Mouse (Mus musculus): ENCODE results near the gene Acta1.

Acta1 gene

DNA sequence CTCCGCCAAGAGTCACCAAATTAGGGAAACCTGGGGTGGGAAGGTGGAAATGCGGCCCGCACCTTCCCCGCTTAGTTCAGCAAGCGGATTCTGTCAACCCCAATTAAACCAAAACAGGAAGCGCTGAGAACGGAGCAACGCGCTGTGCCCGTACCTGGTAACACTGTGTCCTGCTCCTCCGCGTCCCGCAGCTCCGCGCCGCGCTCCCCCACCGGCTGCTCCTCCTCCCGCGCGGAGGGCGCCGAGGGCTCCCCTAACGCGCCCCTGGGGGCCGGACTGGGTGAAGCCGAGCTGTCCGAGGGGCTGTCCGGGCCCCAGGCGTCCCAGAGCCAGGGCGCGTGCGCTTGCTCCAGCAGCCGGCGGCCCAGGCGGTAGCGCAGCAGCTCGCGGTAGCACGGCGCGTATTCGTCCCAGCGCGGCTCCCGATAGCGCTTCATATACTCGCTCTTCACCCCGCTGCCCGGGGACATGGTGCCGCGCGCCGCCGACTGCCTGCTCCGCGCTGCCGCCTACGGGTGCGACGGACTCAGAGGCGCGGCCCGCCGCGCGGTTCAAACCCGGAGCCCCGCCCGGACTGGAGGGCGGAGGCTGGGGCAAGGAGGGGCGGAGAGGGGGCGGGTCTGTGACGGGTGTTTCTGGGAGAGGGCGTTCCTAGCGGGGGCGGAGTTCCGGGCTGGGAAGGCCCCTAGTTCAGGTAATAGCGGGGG lies 35.5 kb downstream of the Acta1 start:
- POLR2A ChIA-PET, result interaction anchor here in 3 of 4 experiments (0.5 to 3.7 kb wide), 22 partner anchors 10 to 513 kb away, joined by 3 to 25 read pairs (median 4); partner anchors contain the start of gene Abcb10 (in 1 of the 3)

DNA sequence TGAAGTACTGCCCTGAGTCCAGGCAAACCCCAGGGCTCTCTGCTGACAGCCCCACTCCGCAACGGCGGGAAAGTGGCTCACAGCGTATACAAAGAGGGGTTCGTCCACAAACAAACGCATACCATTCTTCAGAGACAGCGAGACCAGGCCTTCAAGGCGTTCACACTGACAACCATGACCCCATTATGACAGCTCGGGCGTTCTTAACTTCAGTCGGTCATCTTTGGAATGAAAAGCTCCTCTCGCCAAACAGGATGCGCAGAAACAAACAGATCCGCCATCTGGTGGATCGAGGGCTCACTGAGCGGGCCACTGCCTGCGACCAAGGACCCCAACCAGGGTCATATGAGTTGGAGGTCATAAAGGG lies 36.0 kb downstream of the Acta1 start:
- ChIA-PET POLR2A (interaction anchor here in 3 of 4 experiments (0.5 to 3.7 kb wide), 19 partner anchors 9 to 513 kb away, joined by 3 to 25 read pairs (median 4); partner anchors contain the start of gene Abcb10 (in 1 of the 3)), CTCF (interaction anchor here (0.6 to 1.9 kb wide), 9 partner anchors 12 to 230 kb away, joined by 3 to 14 read pairs (median 3); no protein-coding TSS in a partner anchor)

More for the DNA sequence above, 35.5 kb downstream of the Acta1 start:
- CTCF ChIA-PET, result interaction anchor here (0.6 to 1.9 kb wide), 12 partner anchors 10 to 231 kb away, joined by 3 to 14 read pairs (median 3); no protein-coding TSS in a partner anchor

DNA sequence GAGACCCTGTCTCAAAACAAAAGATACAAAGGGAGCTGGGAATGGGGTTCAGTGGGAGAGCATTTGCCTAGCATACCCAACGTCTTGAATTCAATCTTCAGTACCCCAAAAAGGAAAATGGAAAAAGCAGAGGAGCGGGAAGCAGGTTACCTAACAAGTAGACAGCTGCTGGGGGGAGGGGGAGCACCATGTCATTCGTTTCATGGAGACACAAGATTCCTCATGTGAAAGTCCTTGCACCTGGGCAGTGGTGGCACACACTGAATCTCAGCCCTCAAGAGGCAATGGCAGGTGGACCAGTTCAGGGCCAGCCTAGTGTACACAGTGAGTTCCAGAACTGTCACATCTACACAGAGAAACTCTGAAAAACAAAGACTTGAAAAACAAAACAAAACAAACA lies 37.2 kb downstream of the Acta1 start:
- ChIA-PET POLR2A (interaction anchor here in 2 of 4 experiments (1.1 to 3.7 kb wide), 4 partner anchors 9 to 48 kb away, joined by 3 to 25 read pairs (median 13); no protein-coding TSS in a partner anchor), CTCF (interaction anchor here in 2 of 4 experiments (1.0 to 1.5 kb wide), 2 partner anchors 22 kb away, joined by 3 to 4 read pairs; no protein-coding TSS in a partner anchor)

DNA sequence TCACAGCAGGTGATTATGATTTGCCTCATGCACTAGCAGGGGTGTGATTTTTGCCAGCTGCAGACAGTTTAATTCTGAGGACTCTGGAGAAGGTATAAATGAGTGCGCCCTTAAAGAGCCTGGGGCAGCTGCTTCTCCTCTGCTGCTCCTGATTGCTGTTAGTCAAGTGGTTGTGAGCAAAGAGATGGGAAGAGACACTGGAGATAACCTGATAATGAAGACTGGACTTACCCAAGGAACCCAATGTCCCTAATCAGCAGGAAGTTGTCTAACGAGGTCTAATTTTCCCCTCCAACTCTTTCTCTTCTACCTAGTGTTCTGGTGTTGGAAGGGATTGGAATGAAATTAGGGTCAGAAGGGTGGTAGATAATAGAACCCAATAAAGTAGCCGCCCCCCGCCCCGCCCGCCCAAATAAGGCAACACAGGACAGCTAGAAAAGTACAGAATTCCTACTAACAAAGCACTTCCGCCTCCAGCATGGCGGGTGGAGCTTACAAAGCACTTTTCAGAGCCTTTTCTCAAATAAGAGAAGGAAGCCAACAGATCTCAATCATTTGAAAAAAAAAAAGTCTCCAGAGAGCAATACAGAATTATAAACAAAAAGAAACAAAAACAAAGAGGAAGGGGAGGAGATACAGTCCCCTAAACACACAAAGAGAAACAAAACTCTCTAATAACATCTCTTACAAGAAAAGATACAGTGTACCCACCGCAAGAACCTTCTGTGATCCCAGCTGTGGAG lies 39.6 kb downstream of the Acta1 start:
- POLR2A ChIA-PET, result interaction anchor here in 2 of 4 experiments (0.6 to 2.5 kb wide), 6 partner anchors 8 to 580 kb away, joined by 3 to 7 read pairs (median 4); no protein-coding TSS in a partner anchor
- CTCF ChIA-PET, result interaction anchor here in 2 of 4 experiments (0.6 to 1.2 kb wide), 3 partner anchors 19 to 57 kb away, joined by 3 read pairs; no protein-coding TSS in a partner anchor

DNA sequence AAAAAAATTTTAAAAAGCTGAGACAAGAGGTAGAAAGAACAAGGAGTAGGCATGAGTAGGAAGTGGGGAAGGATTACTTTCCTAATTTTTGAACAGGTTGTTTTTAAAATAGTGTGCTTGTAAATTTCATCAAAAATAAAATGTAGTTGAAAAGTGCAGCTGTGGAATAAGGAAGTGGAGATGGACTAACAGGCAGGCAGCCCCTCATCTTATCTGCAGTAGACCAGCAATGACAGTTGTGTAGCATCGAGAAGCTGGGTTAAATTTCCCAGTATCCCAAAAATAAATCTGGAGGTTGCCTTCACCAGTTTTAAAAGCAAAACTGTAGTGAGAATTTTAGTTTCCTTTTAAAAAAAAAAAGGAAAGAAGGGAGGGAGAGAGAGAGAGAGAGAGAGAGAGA lies 40.3 kb downstream of the Acta1 start:
- POLR2A ChIA-PET, result interaction anchor here in 3 of 4 experiments (0.8 to 2.5 kb wide), 5 partner anchors 10 to 28 kb away, joined by 3 to 7 read pairs (median 3); no protein-coding TSS in a partner anchor
- CTCF ChIA-PET, result interaction anchor here in 1 of 4 experiments (1.2 kb wide), 1 partner anchor 22 kb away, joined by 3 read pairs; no protein-coding TSS in a partner anchor

DNA sequence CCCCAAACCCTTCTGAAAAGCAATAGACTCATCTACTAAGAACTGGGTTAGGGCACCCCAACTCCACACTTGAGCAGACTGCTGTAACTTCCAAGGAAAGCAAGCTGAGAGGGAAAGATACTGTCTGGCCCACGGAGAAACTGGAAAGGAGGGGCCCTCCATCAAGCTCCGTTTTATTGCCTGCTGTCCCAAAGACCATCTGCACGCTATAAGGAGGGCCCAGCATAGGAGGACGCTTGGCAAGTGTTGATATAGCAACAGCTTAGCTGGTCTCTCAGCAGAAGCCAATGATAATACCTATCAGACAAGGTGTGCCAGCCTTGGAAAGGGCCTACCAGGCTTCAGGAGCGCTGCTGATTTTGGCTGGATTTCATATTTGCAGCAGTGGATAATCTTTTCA lies 43.0 kb downstream of the Acta1 start:
- CTCF ChIA-PET, result interaction anchor here in 2 of 4 experiments (0.6 to 1.2 kb wide), 2 partner anchors 19 to 196 kb away, joined by 3 to 7 read pairs; no protein-coding TSS in a partner anchor

DNA sequence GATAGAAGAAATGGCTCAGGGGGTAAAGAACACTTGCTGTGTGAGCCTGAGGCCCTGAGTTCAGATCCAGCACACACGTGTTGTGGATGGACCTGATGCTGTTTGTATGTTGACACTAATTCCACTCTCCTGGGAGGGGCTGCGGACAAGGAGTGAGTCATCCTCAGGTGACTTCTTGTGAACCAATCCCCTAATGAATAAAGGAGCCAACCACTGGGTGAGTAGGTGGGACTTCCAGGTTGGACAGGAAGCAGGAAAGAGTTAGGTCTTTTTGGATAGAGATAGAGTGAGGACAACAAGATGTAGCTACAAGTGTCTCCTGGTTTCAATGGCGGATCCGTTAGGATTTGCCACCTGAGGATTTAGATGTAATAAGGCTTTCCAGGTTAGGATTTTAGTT lies 45.2 kb downstream of the Acta1 start:
- POLR2A ChIA-PET, result interaction anchor here in 3 of 4 experiments (0.6 to 3.7 kb wide), 13 partner anchors 9 to 179 kb away, joined by 3 to 25 read pairs (median 4); partner anchors contain the start of genes Ccsap (in 1 of the 3) and Nup133 (in 1 of the 3)
- CTCF ChIA-PET, result interaction anchor here in 1 of 4 experiments (0.6 to 1.5 kb wide), 2 partner anchors 10 to 26 kb away, joined by 3 to 4 read pairs; partner anchors contain the start of gene Ccsap

More for the DNA sequence above, 43.0 kb downstream of the Acta1 start:
- POLR2A ChIA-PET, result interaction anchor here in 2 of 4 experiments (0.6 to 1.7 kb wide), 5 partner anchors 9 to 518 kb away, joined by 3 to 4 read pairs (median 4); no protein-coding TSS in a partner anchor

DNA sequence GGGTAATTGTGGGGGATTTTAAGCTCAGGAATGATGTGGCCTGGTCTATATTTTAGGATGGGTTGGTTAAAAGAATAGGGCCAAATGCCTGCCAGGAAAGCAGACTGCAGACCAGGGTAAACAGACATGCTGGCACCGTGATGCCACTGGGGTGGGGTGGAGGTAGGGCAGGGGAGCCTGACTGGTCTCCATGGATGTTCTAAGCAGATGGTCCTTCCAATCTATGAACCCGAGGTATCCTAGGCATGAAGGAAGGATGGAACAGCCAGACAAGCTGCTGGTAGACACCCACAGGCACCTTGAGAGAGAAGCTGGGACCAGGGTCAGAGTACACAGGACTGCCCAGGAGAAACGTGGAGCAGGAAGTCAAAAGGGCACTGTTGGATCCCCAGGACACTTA lies 47.0 kb downstream of the Acta1 start:
- POLR2A ChIA-PET, result interaction anchor here (0.6 to 3.7 kb wide), 12 partner anchors 7 to 1714 kb away, joined by 3 to 25 read pairs (median 4); partner anchors contain the start of gene Ccsap (in 1 of the 4)

DNA sequence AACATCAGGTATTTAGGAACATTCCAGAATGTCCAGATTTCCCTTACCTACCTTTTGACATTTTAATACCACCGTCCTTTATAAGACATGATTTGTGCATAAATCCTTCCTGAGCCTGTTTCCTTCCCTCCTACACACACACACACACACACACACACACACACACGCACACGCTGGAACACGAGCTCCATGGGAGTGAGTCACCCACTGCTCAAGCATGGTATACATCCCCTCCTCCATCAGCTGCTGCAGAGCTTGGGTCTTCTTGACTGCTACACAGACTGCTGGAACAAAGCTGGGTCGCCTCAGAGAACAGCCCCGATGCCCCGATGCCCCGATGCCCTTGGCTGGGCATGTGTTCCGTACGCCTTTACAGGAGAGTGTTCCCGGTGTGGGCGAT lies 48.0 kb downstream of the Acta1 start:
- ChIA-PET CTCF (interaction anchor here (0.6 to 3.8 kb wide), 9 partner anchors 11 to 831 kb away, joined by 3 to 20 read pairs (median 4); no protein-coding TSS in a partner anchor), POLR2A (interaction anchor here in 3 of 4 experiments (0.6 to 3.7 kb wide), 11 partner anchors 8 to 379 kb away, joined by 3 to 25 read pairs (median 4); partner anchors contain the start of gene Ccsap (in 1 of the 3))

More for the DNA sequence above, 47.0 kb downstream of the Acta1 start:
- CTCF ChIA-PET, result interaction anchor here in 2 of 4 experiments (0.9 to 3.8 kb wide), 5 partner anchors 12 to 24 kb away, joined by 3 to 20 read pairs (median 7); no protein-coding TSS in a partner anchor

DNA sequence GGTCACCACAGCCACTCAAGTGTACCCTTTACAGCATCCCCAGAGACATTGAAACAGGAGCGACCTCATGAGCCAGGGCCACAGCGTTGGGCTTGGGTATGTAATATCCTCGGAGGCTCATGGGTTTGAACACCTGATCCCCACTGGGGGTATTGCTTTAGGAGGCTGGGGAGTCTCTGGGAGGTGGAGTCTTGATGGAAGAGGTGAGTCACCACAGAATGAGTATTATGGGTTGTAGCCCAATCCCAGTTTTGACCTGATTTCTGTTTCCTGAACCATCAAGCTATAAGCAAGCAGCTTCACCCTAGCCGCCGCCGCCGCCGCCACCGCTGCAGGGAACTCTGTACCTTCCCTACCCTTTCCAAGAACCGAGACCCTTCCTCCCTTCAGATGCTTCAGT lies 48.6 kb downstream of the Acta1 start:
- POLR2A ChIA-PET, result interaction anchor here in 2 of 4 experiments (0.7 to 3.5 kb wide), 10 partner anchors 9 to 60 kb away, joined by 3 to 21 read pairs (median 4); partner anchors contain the start of gene Ccsap (in 1 of the 2)
- CTCF ChIA-PET, result interaction anchor here in 3 of 4 experiments (0.5 to 3.8 kb wide), 7 partner anchors 11 to 831 kb away, joined by 3 to 20 read pairs (median 3); no protein-coding TSS in a partner anchor

DNA sequence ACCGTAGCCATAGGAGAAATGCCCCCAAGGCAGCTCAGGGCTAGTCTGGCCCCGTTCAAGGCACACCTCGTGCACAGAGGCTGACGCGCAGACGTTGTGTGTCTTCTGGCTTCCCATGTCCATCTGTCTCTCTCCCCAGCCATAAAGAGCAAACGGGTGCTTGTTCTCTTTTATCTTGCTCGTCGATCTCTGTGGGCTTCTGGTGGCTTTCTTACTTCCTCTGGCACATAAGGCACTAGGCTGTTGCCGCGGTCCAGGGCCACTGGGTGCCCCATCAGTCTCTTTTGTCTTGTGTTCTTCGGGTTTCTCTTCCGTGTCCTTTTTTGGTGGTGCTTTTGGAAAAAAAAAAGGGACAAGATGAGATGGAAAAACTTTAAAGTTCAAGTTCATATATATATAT lies 49.4 kb downstream of the Acta1 start:
- POLR2A ChIA-PET, result interaction anchor here in 3 of 4 experiments (0.7 to 3.5 kb wide), 7 partner anchors 9 to 59 kb away, joined by 3 to 21 read pairs (median 3); partner anchors contain the start of gene Ccsap (in 1 of the 3)

DNA sequence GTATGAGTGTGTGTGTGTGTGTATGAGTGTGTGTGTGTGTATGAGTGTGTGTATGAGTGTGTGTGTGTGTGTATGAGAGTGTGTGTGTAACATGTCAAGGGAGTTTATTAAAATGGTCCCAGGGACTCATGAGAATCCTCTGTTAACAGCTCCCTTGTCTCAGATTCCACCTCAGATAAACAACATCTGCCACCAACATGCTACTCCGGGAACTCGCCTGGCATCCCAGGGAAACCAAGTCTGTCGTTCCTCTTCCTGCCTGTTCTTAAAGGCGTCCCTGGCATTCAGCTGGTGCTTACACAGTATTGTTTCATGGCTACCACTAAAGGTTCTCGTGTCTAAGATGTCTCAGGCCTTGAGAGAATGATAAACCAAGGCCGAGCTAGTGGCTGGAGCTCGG lies 50.2 kb downstream of the Acta1 start:
- ChIA-PET CTCF (interaction anchor here in 3 of 4 experiments (0.6 to 3.8 kb wide), 3 partner anchors 9 to 67 kb away, joined by 3 to 20 read pairs (median 3); no protein-coding TSS in a partner anchor), POLR2A (interaction anchor here in 3 of 4 experiments (0.7 to 3.5 kb wide), 4 partner anchors 9 to 58 kb away, joined by 3 to 21 read pairs (median 3); partner anchors contain the start of gene Ccsap (in 1 of the 3))

More for the DNA sequence above, 49.4 kb downstream of the Acta1 start:
- CTCF ChIA-PET, result interaction anchor here in 3 of 4 experiments (0.8 to 3.8 kb wide), 3 partner anchors 9 to 55 kb away, joined by 4 to 20 read pairs (median 4); no protein-coding TSS in a partner anchor

DNA sequence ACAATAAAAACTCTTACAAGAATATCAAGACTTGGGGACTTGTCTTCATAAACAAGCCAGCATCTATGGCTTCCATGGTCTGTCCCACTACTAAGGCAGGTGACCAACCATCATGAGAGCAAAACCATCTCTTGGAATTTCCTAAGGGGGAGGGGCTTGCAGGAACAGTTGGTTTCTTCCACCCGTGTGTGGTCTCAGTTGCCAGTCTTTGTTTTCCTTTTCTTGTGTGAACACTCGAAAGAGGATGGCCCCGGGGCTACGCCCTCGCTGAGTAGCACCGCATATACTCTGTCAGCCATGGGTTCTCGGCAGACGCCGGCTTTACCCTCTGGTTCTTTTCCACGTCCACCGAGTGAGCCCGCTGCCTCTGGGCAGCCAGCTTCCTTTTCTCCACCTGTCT lies 52.5 kb downstream of the Acta1 start:
- POLR2A ChIA-PET, result interaction anchor here in 3 of 4 experiments (0.6 to 2.5 kb wide), 6 partner anchors 10 to 503 kb away, joined by 4 to 12 read pairs (median 4); partner anchors contain the start of gene Ccsap (in 1 of the 3)
- CTCF ChIA-PET, result interaction anchor here (0.6 to 1.7 kb wide), 5 partner anchors 9 to 557 kb away, joined by 3 to 5 read pairs (median 4); no protein-coding TSS in a partner anchor
